Comparison of ENCODE assay signal across 18 mouse cellular contexts in the genomic region with DNA sequence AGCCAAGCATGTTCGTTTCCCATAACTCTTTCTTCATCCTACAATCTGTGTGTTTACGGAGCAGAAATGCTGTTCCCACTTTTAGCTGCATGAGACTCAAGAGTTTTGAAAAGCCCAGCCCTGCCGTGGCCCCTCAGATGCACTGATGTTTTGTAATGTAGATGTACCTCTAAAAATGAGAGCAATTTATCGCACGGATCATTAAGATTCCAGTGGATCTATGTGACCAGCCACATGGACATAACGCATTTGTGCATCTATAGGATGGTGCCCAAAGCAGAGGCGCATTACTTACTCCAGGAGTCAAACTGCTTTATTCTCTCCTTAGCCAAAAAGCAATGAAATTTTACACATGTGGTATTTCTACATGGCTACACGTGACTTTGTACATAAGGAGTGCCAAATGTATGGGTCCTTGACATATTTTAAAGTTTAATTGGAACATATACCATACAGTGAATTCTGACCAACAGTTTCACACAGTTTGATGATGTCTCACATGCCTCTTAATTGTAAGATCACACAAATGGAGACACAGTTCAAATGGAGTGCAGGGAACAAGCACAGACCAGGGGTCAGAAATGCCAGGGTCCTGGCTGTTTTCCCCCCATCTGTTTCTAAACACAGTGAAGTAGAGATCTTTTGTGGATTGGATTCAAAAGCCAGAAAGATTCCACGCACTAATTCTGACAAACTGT. TPM values are rescaled to one million over a fixed set of nuclear protein-coding genes. Genes with fewer than 3 reads are reported as not detected.
DNase-seq lines count a peak whose midpoint lies in the region; ATAC-seq and TF ChIP-seq lines count a peak whose summit lies in the region.
"Had no signal": no experiment of that assay in that cellular context is flagged by ENCODE, and none has a peak within 500 bp of the region (broad histone marks: within the 10 kb centered on the region; RNA-seq: fewer than 3 reads in every experiment).

No protein-coding gene starts in this region.

- H3K9ac ChIP-seq in hindbrain, embryonic 12.5 days, result no peak overlapping the region
- H3K9ac ChIP-seq in hindbrain, embryonic 14.5 days, result no peak overlapping the region
- no peak overlapping the region for H3K9ac ChIP-seq in forebrain, embryonic 14.5 days (ENCODE audit: low read length)
- H3K9ac ChIP-seq in kidney, embryonic 16.5 days (replicated peaks; ENCODE audit: low read length), result no peak overlapping the region

- H3K4me1 ChIP-seq in hindbrain, embryonic 12.5 days, result peaks cover 18% of the 10 kb centered on the region
- no peaks in the 10 kb centered on the region for H3K4me1 ChIP-seq in hindbrain, embryonic 14.5 days (replicated peaks; ENCODE audit: control insufficient read depth, insufficient read depth, low read length)
- H3K4me1 ChIP-seq in forebrain, embryonic 14.5 days (ENCODE audit: control insufficient read depth, insufficient read depth, low read length), result peaks cover 14% of the 10 kb centered on the region; the same call in 1 of the 2 replicates
- H3K4me1 ChIP-seq in kidney, embryonic 16.5 days (ENCODE audit: insufficient read depth, low read length), result no peaks in the 10 kb centered on the region

- H3K4me2 ChIP-seq in hindbrain, embryonic 12.5 days (replicated peaks), result no peak overlapping the region
- H3K4me2 ChIP-seq in hindbrain, embryonic 14.5 days (replicated peaks), result no peak overlapping the region
- no peak overlapping the region for H3K4me2 ChIP-seq in forebrain, embryonic 14.5 days (ENCODE audit: low read length)
- H3K4me2 ChIP-seq in kidney, embryonic 16.5 days (replicated peaks; ENCODE audit: low read depth, low read length), result no peak overlapping the region
- H3K4me2 ChIP-seq: heart, embryonic 11.5 days had no signal

- TF ChIP-seq POLR2A in brain, embryonic 14.5 days (IDR thresholded peaks at IDR 0.05; ENCODE audit: borderline replicate concordance, extremely low read depth, insufficient read depth, insufficient read length, poor library complexity, severe bottlenecking), result no peak

- TF ChIP-seq CTCF in brain, embryonic 14.5 days (IDR thresholded peaks at IDR 0.05; ENCODE audit: borderline replicate concordance, extremely low read depth, insufficient read depth, insufficient read length), result no peak

- DNase-seq in hindbrain, embryonic 14.5 days (ENCODE audit: low spot score), result no peak
- DNase-seq in brain, embryonic 14.5 days (ENCODE audit: low read depth), result peak; percentile 66
- DNase-seq in embryo, embryonic 10.5 days (ENCODE audit: low spot score), result peak; percentile 63
- peak; percentile 38 for DNase-seq in forebrain, embryonic 14.5 days (ENCODE audit: low spot score)
- DNase-seq in lung, postnatal 25 days (ENCODE audit: low spot score), result no peak
- DNase-seq: cerebellum, adult 8-10 months; gastrocnemius, adult 2 months; heart, postnatal 10 days; kidney, adult 2 months; kidney, postnatal 25 days; left cerebral cortex, postnatal 4 days; liver; right cerebral cortex, postnatal 4 days; thymus, postnatal 14 days had no signal

- H3K9me3 ChIP-seq in hindbrain, embryonic 12.5 days (replicated peaks), result no peaks in the 10 kb centered on the region
- H3K9me3 ChIP-seq in hindbrain, embryonic 14.5 days (ENCODE audit: control insufficient read depth, low read length), result no peaks in the 10 kb centered on the region
- no peaks in the 10 kb centered on the region for H3K9me3 ChIP-seq in forebrain, embryonic 14.5 days (replicated peaks; ENCODE audit: control insufficient read depth, low read length)
- H3K9me3 ChIP-seq in kidney, embryonic 16.5 days (ENCODE audit: low read length), result no peaks in the 10 kb centered on the region

- 43% methylated on average over 9 of the region's 9 CpGs for WGBS in hindbrain, embryonic 12.5 days
- 25% methylated on average over 9 of the region's 9 CpGs for WGBS in hindbrain, embryonic 14.5 days
- WGBS in forebrain, embryonic 14.5 days, result 8% methylated on average over 9 of the region's 9 CpGs
- WGBS in kidney, embryonic 16.5 days, result 75% methylated on average over 9 of the region's 9 CpGs

- H3K27ac ChIP-seq in hindbrain, embryonic 12.5 days, result no peak overlapping the region
- no peak overlapping the region for H3K27ac ChIP-seq in hindbrain, embryonic 14.5 days
- H3K27ac ChIP-seq in forebrain, embryonic 14.5 days (ENCODE audit: low read depth, low read length), result no peak overlapping the region
- no peak overlapping the region for H3K27ac ChIP-seq in kidney, embryonic 16.5 days (ENCODE audit: low read length)
- H3K27ac ChIP-seq: gastrocnemius, adult 2 months had no signal

- H3K27me3 ChIP-seq in hindbrain, embryonic 12.5 days, result no peaks in the 10 kb centered on the region
- no peaks in the 10 kb centered on the region for H3K27me3 ChIP-seq in hindbrain, embryonic 14.5 days (ENCODE audit: control insufficient read depth, insufficient read depth, low read length)
- H3K27me3 ChIP-seq in forebrain, embryonic 14.5 days (replicated peaks; ENCODE audit: control insufficient read depth, insufficient read depth, low read length), result no peaks in the 10 kb centered on the region
- no peaks in the 10 kb centered on the region for H3K27me3 ChIP-seq in kidney, embryonic 16.5 days (ENCODE audit: insufficient read depth, low read length)

- peak; percentile 55 for ATAC-seq in hindbrain, embryonic 12.5 days (ENCODE audit: low FRiP score)
- no peak for ATAC-seq in hindbrain, embryonic 14.5 days (ENCODE audit: low FRiP score)
- ATAC-seq in forebrain, embryonic 14.5 days, result peak; percentile 68
- no peak for ATAC-seq in kidney, embryonic 16.5 days (ENCODE audit: low FRiP score, low TSS enrichment)
- ATAC-seq: lung, postnatal 0 days had no signal

- peaks cover 8% of the 10 kb centered on the region; the same call in 1 of the 2 replicates for H3K36me3 ChIP-seq in hindbrain, embryonic 12.5 days
- no peaks in the 10 kb centered on the region for H3K36me3 ChIP-seq in hindbrain, embryonic 14.5 days (replicated peaks; ENCODE audit: control insufficient read depth, insufficient read depth)
- peaks cover 4% of the 10 kb centered on the region; the same call in 1 of the 2 replicates for H3K36me3 ChIP-seq in forebrain, embryonic 14.5 days (ENCODE audit: control insufficient read depth, insufficient read depth, low read length)
- H3K36me3 ChIP-seq in kidney, embryonic 16.5 days (ENCODE audit: insufficient read depth, low read length), result no peaks in the 10 kb centered on the region

- no peak overlapping the region for H3K4me3 ChIP-seq in hindbrain, embryonic 12.5 days
- no peak overlapping the region for H3K4me3 ChIP-seq in hindbrain, embryonic 14.5 days (replicated peaks; ENCODE audit: low read length)
- H3K4me3 ChIP-seq in forebrain, embryonic 14.5 days (ENCODE audit: low read depth, low read length), result no peak overlapping the region
- no peak overlapping the region for H3K4me3 ChIP-seq in kidney, embryonic 16.5 days (ENCODE audit: low read length)
- H3K4me3 ChIP-seq: gastrocnemius, adult 2 months had no signal

RNA-seq across cellular contexts. Expression of a gene that starts 35.9 kb away (rescaled TPM):
- 28.5 and 35.7 TPM in 2 replicates for polyA plus RNA-seq in hindbrain, embryonic 12.5 days (2016; fragmentation: Nextera tagmentation; extraction: Ambion mirVana)
- polyA plus RNA-seq in hindbrain, embryonic 14.5 days (2014; fragmentation: Nextera tagmentation; extraction: Ambion mirVana), result 9.8 and 13.2 TPM in 2 replicates
- polyA plus RNA-seq in brain, embryonic 14.5 days (2012; rRNA removed), result 27.1 and 27.5 TPM in 2 replicates
- 14.7 and 14.8 TPM in 2 replicates for polyA plus RNA-seq in forebrain, embryonic 14.5 days (2014; fragmentation: Nextera tagmentation; extraction: Ambion mirVana)
- polyA plus RNA-seq in kidney, embryonic 16.5 days (2015; fragmentation: Nextera tagmentation; extraction: Ambion mirVana), result 4.3 and 4.5 TPM in 2 replicates

Comparison
In these comparisons a context has a peak if more than half of its experiments do, and no peak if none do; other contexts are left out.
1. ATAC-seq: peak in hindbrain, embryonic 12.5 days (single experiment) and forebrain, embryonic 14.5 days (single experiment); none in hindbrain, embryonic 14.5 days (single experiment) and kidney, embryonic 16.5 days (single experiment).
2. DNase-seq: peak in brain, embryonic 14.5 days (single experiment), embryo, embryonic 10.5 days (single experiment) and forebrain, embryonic 14.5 days (single experiment); none in hindbrain, embryonic 14.5 days (single experiment) and lung, postnatal 25 days (single experiment).